Mouse (Mus musculus) gastrocnemius, adult 8-10 months (tissue): ENCODE measurements around the gene Samd13. TPM values are rescaled to one million over a fixed set of nuclear protein-coding genes. Genes with fewer than 3 reads are reported as not detected.

Source experiments
- DNase-seq, 2 experiments: peaks; one replicate each; pipeline ENCODE4 v3.0.0; 2022; ENCODE audit warnings: low spot score in 2 of 2
- total RNA-seq, 4 experiments: library from RNA; stranded (reverse); gene quantifications; 2 replicates each; pipeline ENCODE4 v1.2.4; 2022

The Samd13 gene
- total RNA-seq, 4 experiments from 2014 or later: 0.29 to 1.8 (median 1.4) TPM

- peak in 1 of 2 experiments; percentile 22 for DNase-seq
Observed at GRCm38 (mm10) chr3:146671121-146671520, 14.3 kb downstream of the Samd13 start.

DNA sequence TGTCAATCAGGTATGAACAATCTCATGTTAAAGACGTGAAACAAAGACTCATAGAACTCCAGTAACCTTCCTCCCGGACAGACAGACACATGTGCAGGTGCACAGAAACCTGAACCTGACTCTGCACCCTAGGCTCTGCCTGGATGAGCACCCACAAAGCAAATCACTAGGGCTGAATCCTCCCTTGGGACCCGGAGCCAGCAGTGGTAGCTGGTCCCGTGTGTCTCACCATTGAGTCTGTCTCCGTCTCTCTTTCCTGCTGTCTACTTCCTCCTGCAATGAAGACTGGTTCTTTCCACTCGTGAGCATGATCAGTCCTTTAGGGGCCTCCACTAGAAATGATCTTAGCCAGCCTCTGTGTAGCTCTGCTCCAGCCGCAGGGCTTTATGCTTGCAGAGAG is 23.5 kb downstream of the Samd13 start:
- no peak for DNase-seq

DNA sequence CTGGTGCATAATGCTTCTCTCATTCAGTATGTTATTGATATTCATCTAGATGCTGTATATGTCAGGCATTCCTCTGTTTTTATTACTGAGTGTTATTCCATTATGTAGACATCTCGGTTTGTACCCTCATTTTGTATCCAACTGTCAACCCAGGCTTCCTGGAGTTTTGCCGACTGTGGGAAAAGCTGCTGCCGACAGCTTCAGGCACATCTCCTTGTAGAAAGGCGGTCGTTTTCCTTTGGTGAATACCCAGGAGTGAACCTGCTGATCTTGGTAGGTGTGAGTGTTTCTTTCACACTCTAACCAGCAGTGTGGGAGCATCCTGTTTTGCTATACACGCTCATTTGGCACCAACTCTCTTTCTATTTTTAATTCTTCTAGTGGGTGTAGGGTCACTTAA is 24.4 kb downstream of the Samd13 start:
- DNase-seq: no peak

GRCm38 (mm10) chr3:146659321-146659720 is 26.1 kb downstream of the Samd13 start:
- DNase-seq: no peak

- no peak for DNase-seq
Observed at GRCm38 (mm10) chr3:146658061-146658639, 27.2 kb downstream of the Samd13 start.

DNA sequence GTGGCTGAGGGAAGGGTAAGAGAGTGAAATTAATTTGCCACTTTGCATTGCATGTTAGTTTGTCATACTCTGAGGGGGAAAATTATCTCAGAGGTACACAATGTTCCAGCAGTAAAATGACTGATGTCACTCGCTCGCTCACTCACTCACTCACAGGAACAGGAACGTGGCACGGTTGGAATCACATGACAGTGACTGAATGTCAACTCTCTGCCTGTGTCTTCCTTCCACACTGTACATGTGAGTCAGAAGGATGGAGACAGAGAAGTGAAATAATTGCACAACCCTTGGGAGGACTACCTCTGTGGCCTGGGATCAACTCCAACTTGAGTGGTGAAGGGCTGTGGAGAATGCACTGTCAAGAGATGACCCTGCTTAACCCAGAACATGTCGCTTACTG is 28.0 kb downstream of the Samd13 start:
- DNase-seq: no peak

DNA sequence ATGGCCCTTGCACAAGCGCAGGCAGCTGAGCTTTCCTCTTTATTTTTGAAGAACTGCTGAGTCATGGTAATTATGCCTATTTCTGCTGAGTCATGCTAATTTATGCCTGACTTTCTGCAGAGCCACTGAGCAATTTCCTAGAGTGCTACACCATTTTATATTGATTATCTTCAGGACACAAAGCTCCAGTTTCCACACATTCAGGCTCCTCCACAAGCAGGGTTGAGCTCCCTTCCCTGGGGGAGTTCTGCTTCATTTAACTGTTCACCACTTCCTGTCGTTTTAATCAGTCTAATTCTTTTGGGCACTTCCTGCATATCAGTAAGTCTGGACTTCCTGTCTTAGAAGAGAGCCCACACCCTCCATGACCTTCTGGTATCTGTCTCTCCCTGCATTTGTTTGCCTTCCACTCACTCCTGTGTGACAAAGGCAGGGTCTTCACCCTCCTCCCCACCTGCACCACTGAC is 30.2 kb downstream of the Samd13 start:
- DNase-seq: no peak

DNA sequence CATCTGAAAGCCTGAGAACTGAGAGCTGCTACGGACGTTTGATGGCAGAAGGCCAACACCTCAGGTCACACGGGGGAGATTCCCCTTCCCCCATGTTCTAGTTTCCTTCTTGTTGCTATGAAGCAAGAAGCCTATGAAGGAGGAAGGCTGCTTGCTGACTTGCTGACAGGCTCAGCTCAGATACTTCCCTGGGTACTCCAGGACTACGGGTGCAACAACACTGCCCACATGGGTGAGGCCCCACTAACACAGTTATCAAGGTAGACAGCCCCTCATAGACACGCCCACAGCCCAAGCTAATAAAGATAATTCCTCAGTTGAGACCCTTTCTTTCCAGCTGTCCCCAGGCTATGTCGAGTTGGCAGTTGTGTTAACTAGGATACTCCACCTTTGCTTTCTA is 31.7 kb downstream of the Samd13 start:
- DNase-seq: no peak

DNA sequence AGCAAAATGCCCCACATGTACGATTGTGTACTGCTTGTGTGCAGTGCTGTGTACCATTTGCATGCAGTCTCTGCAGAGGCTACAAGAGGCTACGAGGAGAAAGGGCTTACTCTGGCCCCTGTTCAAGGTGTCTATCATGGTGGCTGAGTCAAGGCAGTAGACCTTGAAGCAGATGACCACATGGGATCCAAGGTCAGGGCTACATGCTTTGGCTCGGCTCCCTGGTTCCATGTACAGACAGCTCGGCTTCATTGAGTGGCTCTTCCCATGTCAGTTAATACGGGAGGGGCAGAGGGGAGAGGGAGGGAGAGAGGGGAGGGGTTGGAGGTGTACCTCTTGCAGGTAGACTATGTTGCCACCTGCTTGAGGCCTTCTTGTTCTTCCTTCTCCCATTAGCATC is 33.0 kb downstream of the Samd13 start:
- DNase-seq: no peak

DNA sequence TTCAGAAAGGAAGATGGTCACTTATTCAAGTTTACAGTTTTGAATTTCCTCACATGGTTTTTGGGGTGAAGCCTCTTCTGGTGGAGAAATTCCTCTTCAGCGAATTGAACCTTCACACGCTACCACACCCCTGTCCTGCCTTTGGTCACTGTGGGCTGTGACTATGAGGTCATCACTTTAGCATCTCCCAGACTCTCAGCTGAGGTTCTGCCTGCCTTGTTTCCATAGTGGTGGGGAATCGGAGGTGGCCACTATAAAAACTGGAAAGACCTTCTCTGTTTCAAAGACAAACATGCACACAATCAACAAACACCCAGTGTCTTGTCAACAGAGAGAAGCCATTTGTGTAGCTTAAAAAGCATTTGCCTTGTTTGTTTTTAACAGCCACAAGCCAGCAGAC is 34.2 kb downstream of the Samd13 start, which contains the start of gene 4930503B20Rik:
Gene 4930503B20Rik, minus strand, starts transcription at position 101 of the 400 bp plus-strand sequence.
- DNase-seq: no peak

- no peak for DNase-seq
Observed at GRCm38 (mm10) chr3:146650716-146651115, 34.7 kb downstream of the Samd13 start.

- no peak for DNase-seq
Observed at GRCm38 (mm10) chr3:146649311-146649894, 36.0 kb downstream of the Samd13 start.

DNA sequence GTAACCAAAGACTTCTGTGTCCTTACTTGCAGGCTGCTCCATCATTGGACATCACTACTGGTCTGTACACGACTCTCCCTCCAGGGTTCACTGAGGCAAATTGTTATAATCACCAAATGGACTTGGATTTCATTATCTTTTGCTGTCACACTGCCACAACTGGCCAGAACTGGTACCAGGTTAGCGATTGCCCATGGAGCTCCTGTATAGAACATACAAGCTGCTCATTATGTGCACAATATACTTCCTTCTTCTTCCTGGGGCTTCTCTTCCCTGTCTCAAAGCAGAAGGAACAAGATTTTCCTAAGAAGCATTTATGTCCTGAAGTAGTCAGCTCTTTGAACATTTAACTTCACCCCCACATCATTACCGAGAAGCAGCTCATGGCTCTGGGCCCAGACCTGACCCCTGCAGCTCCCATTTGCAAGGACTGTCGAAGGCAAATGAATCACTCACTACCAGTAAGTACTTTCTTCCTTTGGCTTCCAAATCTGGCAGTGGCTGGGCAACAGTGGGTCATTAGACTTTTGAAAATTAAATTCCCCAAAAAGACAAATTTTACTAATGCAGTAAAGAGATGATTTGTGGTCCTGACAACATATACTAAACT is 43.5 kb downstream of the Samd13 start:
- no peak for DNase-seq

DNA sequence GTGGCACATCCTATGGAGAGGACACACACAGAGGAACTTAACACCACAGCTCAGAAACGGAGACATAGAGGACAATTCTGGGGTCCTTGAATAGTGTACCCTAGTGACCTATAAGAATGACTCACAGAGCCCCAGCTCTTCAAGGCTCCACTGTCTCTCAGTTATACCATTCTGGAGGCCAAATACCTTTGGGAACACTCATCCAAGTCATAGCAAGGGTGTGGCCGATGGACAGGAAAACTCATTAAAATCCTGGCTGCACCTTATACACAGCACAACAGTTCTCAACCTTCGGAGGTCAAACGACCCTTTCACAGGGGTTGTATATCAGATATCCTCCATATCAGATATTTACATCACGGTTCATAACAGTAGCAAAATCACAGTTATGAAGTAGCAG is 52.9 kb downstream of the Samd13 start:
- DNase-seq: no peak

GRCm38 (mm10) chr3:146628227-146628982 is 57.0 kb downstream of the Samd13 start:
- DNase-seq: no peak

DNA sequence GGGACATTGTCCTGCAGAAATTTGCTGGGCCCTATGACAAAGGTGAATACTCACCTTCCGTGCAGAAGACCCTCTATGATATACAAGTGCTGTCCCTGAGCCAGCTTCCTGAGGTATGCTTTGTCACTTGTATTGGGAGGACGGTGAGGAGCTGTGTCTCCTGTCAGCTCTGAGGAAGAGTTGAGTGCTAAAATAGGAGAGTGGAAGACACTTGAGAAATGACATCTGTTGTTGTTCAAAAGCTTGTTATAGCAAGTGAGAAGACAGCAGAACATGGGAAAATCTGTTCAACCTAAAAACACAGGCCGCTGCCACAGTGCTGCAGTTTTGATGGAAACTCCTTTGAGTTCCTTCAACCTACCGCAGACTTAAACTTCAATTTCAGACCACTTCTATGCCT is 59.6 kb downstream of the Samd13 start:
- DNase-seq: no peak

- no peak for DNase-seq
Observed at GRCm38 (mm10) chr3:146621966-146622365, 63.4 kb downstream of the Samd13 start.

DNA sequence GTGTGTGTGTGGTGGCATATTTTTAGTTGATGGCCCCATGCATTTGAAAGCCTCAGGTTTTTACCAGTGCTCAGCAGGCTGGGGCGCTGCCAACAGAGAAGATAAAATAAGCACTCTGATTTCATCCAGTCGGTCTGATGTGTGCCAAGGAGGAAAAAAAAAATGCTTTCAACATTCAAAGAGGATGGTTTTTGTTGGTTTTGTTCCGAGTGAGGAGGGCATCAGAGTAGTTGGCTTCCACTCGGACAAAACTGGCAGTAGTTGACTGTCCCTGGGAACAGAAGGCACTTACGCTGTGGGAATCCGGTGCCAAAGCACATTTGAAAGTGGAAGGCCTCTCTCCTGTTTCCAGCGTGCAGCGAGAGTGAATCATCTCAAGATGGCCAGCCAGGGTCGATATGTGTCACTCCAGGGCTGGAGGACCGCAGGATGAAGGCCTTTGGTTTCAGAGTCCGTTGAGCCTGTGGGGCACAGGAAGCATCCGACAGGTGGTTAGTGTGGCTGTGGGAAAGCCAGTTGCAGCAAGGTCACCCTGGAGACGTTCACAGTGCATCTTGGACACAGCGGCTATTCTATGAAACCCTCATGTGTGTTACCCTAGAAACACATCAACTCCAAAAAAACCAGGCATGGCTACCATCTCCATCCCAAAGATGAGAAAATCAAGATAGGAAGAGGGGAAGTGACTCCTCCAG is 64.7 kb downstream of the Samd13 start:
- peak; percentile 2 to 19 for DNase-seq

DNA sequence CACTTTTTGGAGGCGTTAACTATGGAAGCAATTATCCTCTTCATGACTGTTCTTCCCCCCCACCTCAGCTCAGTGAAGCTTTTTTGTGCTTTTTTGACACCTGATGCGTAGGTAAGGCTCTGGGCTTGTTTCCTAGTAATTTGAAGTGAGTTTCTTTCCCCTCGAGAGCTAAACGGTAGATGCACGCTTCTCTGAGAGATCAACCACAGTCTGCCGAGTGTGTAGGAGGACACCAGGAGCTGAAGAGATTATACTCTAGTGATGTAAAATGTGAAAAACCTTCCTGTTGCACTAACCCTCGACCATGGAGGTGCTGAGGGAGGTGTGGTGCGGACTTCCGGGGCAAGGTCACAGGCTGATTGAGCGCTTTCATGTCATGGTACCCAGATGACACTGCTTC is 65.3 kb downstream of the Samd13 start:
- DNase-seq: no peak

- DNase-seq: no peak
Observed at GRCm38 (mm10) chr3:146618357-146618756, 67.0 kb downstream of the Samd13 start.

- DNase-seq: no peak
Observed at GRCm38 (mm10) chr3:146617946-146618345, 67.4 kb downstream of the Samd13 start.
